Mouse (Mus musculus) liver, postnatal 0 days (tissue): ENCODE results near the gene Arhgef38. TPM values are rescaled to one million over a fixed set of nuclear protein-coding genes. Genes with fewer than 3 reads are reported as not detected.

Experiments
- ATAC-seq: fragments of 200-750 bp; cut with Nextera tagmentation; 2 replicates; pipeline ENCODE4 v1.8.0; 2017; ENCODE audit warnings: mild to moderate bottlenecking, moderate library complexity
- DNase-seq: peaks from one replicate; pipeline ENCODE4 v3.0.0-alpha.2; 2016
- H3K27ac ChIP-seq: fragments of 300-500 bp; sonication (generic); 2 replicates; pipeline ENCODE4 v1.5.1; 2014; ENCODE audit warnings: antibody characterized with exemption, moderate library complexity, mild to moderate bottlenecking, low read depth
- H3K27me3 ChIP-seq: fragments of 300-500 bp; sonication (generic); 2 replicates; pipeline ENCODE4 v1.6.1; 2014; ENCODE audit warnings: low read length, control low read depth, mixed read lengths; ENCODE audit not compliant: insufficient read depth
- H3K36me3 ChIP-seq: fragments of 300-500 bp; sonication (generic); replicated peaks from 2 replicates; pipeline ENCODE4 v1.6.1; 2014; ENCODE audit warnings: mild to moderate bottlenecking, control low read depth, low read length, moderate library complexity, mixed read lengths; ENCODE audit not compliant: insufficient read depth
- H3K4me1 ChIP-seq: fragments of 300-500 bp; sonication (generic); 2 replicates; pipeline ENCODE4 v1.6.1; 2014; ENCODE audit warnings: antibody characterized with exemption, mild to moderate bottlenecking, control low read depth; ENCODE audit not compliant: insufficient read depth
- H3K4me2 ChIP-seq: fragments of 300-500 bp; sonication (generic); 2 replicates; pipeline ENCODE4 v1.6.1; 2014; ENCODE audit warnings: low read depth, mild to moderate bottlenecking, low read length, moderate library complexity, mixed read lengths
- H3K4me3 ChIP-seq: fragments of 300-500 bp; sonication (generic); 2 replicates; pipeline ENCODE4 v1.5.1; 2014; ENCODE audit warnings: low read depth, low read length
- H3K9ac ChIP-seq: fragments of 300-500 bp; sonication (generic); replicated peaks from 2 replicates; pipeline ENCODE4 v1.6.1; 2014; ENCODE audit warnings: mild to moderate bottlenecking, moderate library complexity
- H3K9me3 ChIP-seq: fragments of 300-500 bp; sonication (generic); 2 replicates; pipeline ENCODE4 v1.6.1; 2016; ENCODE audit warnings: mild to moderate bottlenecking, control low read depth, low read length, mixed read lengths
- CTCF ChIP-seq: sonication (generic); IDR thresholded peaks from 2 replicates; pipeline ENCODE4 v1.5.1; 2016; ENCODE audit warnings: antibody characterized with exemption, low read depth
- EP300 ChIP-seq: IDR thresholded peaks from 2 replicates; pipeline ENCODE4 v1.6.1; 2016; ENCODE audit warnings: antibody characterized with exemption, low read depth, mild to moderate bottlenecking
- WGBS: fragments of 180-500 bp; shearing (Covaris S2); extraction: QIAGEN DNeasy Blood & Tissue Kit; methylation state at CpG from one replicate; pipeline ENCODE4 v1.1.7; 2014; ENCODE audit not compliant: insufficient replicate concordance; 5-methylcytosine and 5-hydroxymethylcytosine counted together
- polyA plus RNA-seq: library from polyadenylated mRNA; unstranded; fragments of >200 nt; fragmentation: Nextera tagmentation; extraction: Ambion mirVana; gene quantifications from 2 replicates; pipeline ENCODE4 v1.2.1, GENCODE M21; 2015

Arhgef38 gene
- 0.01 and 0.04 TPM in 2 replicates for polyA plus RNA-seq

DNA sequence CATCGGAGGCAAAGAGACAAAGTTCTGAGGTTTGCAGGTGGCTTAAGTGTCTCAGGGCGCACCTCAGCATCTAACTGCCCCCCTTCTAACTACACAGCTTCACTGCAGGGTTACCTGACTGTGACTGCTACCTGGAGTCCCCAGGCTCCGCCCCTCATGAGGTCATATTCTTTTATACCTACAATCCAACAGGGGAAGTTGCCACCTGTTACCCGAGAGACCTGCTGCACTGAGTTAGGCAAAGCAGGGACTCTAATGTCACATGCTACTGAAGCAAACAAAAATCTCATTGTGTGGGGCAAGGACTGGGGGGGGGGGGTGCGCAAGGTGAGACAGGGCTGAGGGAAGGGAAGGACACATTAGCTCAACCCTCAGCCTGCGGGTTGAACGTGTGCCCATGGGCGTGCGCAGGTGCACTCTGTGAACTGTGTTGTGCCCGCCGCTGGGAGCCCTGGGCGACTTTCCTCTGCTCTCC is at the start of gene Arhgef38:
Arhgef38 (minus strand) TSS at position 129 of the 475 bp plus-strand sequence.
- no peak for DNase-seq
- Histone ChIP-seq H3K27ac (no peak within 1 kb of the TSS), H3K9ac (no peak within 1 kb of the TSS), H3K4me1 (no peaks in the 10 kb centered on the region), H3K4me3 (no peak within 1 kb of the TSS), H3K9me3 (no peaks in the 10 kb centered on the region), H3K4me2 (no peak within 1 kb of the TSS), H3K36me3 (no peaks in the 10 kb centered on the region), H3K27me3 (no peaks in the 10 kb centered on the region)
- TF ChIP-seq EP300 (no peak), CTCF (no peak)
- WGBS: 58% methylated on average over 11 of the region's 12 CpGs
- no peak for ATAC-seq

DNA sequence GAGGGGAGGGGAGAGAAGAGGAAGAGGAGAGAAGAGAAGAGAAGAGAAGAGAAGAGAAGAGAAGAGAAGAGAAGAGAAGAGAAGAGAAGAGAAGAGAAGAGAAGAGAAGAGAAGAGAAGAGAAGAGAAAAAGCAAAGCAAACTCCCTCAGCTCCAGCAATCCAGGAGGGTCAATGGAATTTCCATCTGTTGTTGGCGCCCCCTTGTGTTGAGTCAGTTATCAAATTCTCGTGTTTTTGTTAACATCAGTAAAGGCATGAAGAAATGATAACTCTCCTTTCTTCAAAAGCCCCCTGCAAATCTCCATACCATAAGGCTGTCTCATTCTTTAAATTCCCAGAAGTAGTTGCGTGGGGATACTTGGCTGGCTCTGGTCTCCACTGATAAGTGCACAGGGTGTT is 37.1 kb upstream of the Arhgef38 start:
- Histone ChIP-seq H3K9me3 (no peaks in the 10 kb centered on the region), H3K4me2 (no peak overlapping the region), H3K4me1 (no peaks in the 10 kb centered on the region), H3K27ac (no peak overlapping the region), H3K27me3 (no peaks in the 10 kb centered on the region), H3K4me3 (no peak overlapping the region), H3K36me3 (no peaks in the 10 kb centered on the region), H3K9ac (no peak overlapping the region)
- DNase-seq: peak; percentile 68
- TF ChIP-seq EP300: no peak
- TF ChIP-seq CTCF: peak; percentile 68
- no peak for ATAC-seq
- WGBS: 9% methylated on average over 3 of the region's 3 CpGs

DNA sequence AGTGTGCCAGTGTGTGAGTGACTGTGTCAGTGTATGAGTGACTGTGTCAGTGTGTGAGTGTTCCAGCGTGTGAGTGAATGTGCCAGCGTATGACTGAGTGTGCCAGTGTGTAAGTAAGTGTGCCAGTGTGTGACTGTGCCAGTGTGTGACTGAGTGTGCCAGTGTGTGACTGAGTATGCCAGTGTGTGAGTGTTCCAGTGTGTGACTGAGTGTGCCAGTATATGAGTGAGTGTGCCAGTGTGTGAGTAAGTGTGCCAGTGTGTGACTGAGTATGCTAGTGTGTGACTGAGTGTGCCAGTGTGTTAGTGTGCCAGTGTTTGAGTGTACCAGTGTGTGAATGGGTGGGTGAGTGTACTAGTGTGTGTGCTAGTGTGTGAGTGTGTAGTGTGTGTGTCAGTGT is 24.1 kb upstream of the Arhgef38 start:
- Histone ChIP-seq H3K4me1 (no peaks in the 10 kb centered on the region), H3K27ac (no peak overlapping the region), H3K9ac (no peak overlapping the region), H3K36me3 (no peaks in the 10 kb centered on the region), H3K4me2 (no peak overlapping the region), H3K4me3 (no peak overlapping the region), H3K27me3 (no peaks in the 10 kb centered on the region), H3K9me3 (no peaks in the 10 kb centered on the region)
- no peak for TF ChIP-seq EP300
- no peak for TF ChIP-seq CTCF
- DNase-seq: no peak
- WGBS: 83% methylated on average over 2 of the region's 2 CpGs
- ATAC-seq: no peak

DNA sequence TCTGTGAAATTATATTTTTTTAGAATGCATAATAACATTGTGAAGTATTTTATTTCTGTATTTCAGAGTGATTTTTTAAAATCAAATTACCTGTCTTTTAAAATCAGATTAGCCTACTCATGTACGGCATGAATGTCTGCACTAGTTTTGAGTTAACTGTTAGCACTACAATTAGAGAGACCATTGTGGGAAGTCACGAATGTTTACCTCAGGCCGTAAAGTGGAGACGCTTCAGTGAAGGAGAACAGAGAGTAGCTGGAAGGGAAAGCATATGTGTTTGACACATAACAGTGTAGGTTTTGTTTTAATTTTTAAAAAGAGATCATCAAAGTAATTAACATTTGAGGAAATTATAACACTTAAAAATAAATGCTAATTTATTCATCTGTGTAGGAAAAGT is 21.1 kb upstream of the Arhgef38 start:
- Histone ChIP-seq H3K27me3 (no peaks in the 10 kb centered on the region), H3K4me1 (no peaks in the 10 kb centered on the region), H3K4me2 (no peak overlapping the region), H3K9ac (no peak overlapping the region), H3K4me3 (no peak overlapping the region), H3K36me3 (no peaks in the 10 kb centered on the region), H3K9me3 (no peaks in the 10 kb centered on the region), H3K27ac (no peak overlapping the region)
- WGBS: 80% methylated on average over 4 of the region's 4 CpGs
- ATAC-seq (no peak), DNase-seq (no peak)
- TF ChIP-seq EP300 (no peak), CTCF (no peak)

DNA sequence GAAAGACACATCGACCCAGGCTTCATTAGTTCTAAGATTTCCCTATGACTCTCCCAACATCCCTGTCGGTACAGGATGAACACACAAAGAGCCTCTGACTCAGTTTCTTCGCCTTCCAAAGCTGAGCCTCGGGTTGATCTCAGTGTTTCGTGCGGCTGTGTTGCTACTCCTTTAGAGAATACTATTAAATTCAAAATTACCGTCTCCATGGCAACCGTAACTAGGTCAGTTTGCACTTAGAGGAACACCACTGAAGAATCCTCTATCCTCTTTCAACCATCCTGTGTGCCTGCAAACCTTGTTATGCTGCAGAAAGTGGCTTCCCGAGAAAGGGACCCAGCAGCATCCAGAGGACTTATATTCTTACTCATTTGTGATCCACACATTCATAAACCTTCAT is 9.3 kb upstream of the Arhgef38 start:
- Histone ChIP-seq H3K4me1 (no peaks in the 10 kb centered on the region), H3K4me2 (no peak overlapping the region), H3K36me3 (no peaks in the 10 kb centered on the region), H3K27ac (no peak overlapping the region), H3K27me3 (no peaks in the 10 kb centered on the region), H3K9ac (no peak overlapping the region), H3K4me3 (no peak overlapping the region), H3K9me3 (no peaks in the 10 kb centered on the region)
- ATAC-seq (no peak), DNase-seq (no peak)
- 80% methylated on average over 9 of the region's 9 CpGs for WGBS
- TF ChIP-seq CTCF: no peak
- no peak for TF ChIP-seq EP300

DNA sequence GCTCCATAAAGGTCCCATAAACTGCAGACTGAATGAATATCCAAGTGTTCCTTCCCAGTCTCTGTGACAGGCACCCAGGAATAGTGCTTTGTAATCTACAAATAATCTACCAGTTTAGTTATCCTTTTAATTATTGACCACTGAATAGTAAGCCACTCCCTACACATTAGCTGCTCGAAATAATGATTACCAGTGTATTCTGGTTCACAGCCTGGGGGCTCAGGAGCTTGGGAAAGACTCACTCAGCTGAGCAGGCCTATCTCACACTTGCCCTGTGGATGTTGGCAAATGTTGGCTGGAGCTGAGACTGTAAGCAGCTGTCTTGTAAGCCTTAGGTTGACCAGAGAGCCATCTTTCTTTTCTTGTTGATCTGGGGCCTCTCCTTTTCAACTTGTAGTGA is 7.2 kb upstream of the Arhgef38 start:
- Histone ChIP-seq H3K4me1 (no peaks in the 10 kb centered on the region), H3K4me2 (no peak overlapping the region), H3K27ac (no peak overlapping the region), H3K4me3 (no peak overlapping the region), H3K9ac (no peak overlapping the region), H3K27me3 (no peaks in the 10 kb centered on the region), H3K9me3 (no peaks in the 10 kb centered on the region), H3K36me3 (no peaks in the 10 kb centered on the region)
- TF ChIP-seq CTCF: no peak
- no peak for TF ChIP-seq EP300
- 43% methylated on average over 1 of the region's 1 CpGs for WGBS
- ATAC-seq (no peak), DNase-seq (no peak)

DNA sequence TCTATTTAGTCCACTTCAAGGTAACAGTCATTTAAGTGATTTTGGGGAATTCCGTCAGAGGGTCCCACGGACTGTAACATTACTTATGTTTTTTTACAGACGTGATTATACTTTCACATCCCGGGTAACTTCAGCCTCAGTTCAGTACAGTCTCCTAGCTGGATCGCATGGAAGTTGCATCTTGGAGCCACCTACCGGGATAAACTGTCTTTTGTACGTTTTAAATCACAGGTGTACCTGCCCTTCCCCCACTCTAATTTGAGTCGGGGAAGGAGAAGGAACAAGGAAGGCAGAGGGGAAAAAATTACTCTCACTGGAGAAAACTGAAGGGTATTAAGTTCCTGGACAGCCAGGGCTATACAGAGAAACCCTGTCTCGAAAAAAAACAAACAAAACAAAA is 756 bp downstream of the Arhgef38 start:
- no peak overlapping the region for H3K27ac ChIP-seq
- 58% methylated on average over 9 of the region's 9 CpGs for WGBS
- H3K4me3 ChIP-seq: no peak overlapping the region
- no peak overlapping the region for H3K4me2 ChIP-seq
- H3K9ac ChIP-seq: no peak overlapping the region
- no peaks in the 10 kb centered on the region for H3K27me3 ChIP-seq
- H3K4me1 ChIP-seq: no peaks in the 10 kb centered on the region
- no peak for DNase-seq
- no peaks in the 10 kb centered on the region for H3K9me3 ChIP-seq
- TF ChIP-seq CTCF (no peak), EP300 (no peak)
- ATAC-seq: no peak
- no peaks in the 10 kb centered on the region for H3K36me3 ChIP-seq
